Mouse (Mus musculus) heart, adult 2 months (tissue): ENCODE measurements at regions not wholly inside any gene's neighbourhood (a gene's known extent, or its start where the extent isn't known, plus 50 kb on each side); places are given as distances from the start of the nearest gene placed in this dataset.

Experiments used
- DNase-seq, 2 experiments: peaks; one replicate each; pipeline ENCODE4 v3.0.0; 2021
- H3K27ac ChIP-seq: fragments of 200-600 bp; 2 replicates; pipeline ENCODE4 v1.8.1; 2022
- H3K27me3 ChIP-seq: fragments of 200-500 bp; 2 replicates; pipeline ENCODE4 v1.6.1; 2012; ENCODE audit warnings: mild to moderate bottlenecking, low read length, inconsistent platforms, mixed read lengths; ENCODE audit not compliant: control insufficient read depth, insufficient read depth
- H3K36me3 ChIP-seq: fragments of 200-500 bp; 2 replicates; pipeline ENCODE4 v1.6.1; 2012; ENCODE audit warnings: low read length, inconsistent platforms; ENCODE audit not compliant: control insufficient read depth, insufficient read depth
- H3K4me1 ChIP-seq: fragments of 200-500 bp; 2 replicates; pipeline ENCODE4 v1.6.1; 2011; ENCODE audit warnings: low read length; ENCODE audit not compliant: control insufficient read depth, insufficient read depth
- H3K4me3 ChIP-seq: fragments of 200-600 bp; 2 replicates; pipeline ENCODE4 v1.8.1; 2022
- H3K79me2 ChIP-seq: fragments of 200-500 bp; replicated peaks from 2 replicates; pipeline ENCODE4 v1.6.1; 2012; ENCODE audit warnings: mild to moderate bottlenecking, inconsistent platforms, low read length, moderate library complexity, mixed read lengths; ENCODE audit not compliant: control insufficient read depth, insufficient read depth
- H3K9ac ChIP-seq: fragments of 200-500 bp; 2 replicates; pipeline ENCODE4 v1.6.1; 2012; ENCODE audit warnings: low read depth, mild to moderate bottlenecking, control low read depth, inconsistent platforms, low read length, mixed read lengths
- CTCF ChIP-seq: fragments of 200-600 bp; IDR thresholded peaks from 2 replicates; pipeline ENCODE4 v1.8.1; 2022; ENCODE audit warnings: antibody characterized with exemption, mild to moderate bottlenecking, moderate library complexity
- EP300 ChIP-seq: fragments of 200-500 bp; IDR thresholded peaks from 2 replicates; pipeline ENCODE4 v1.6.1; 2011; ENCODE audit warnings: low read depth, low read length, control low read depth; ENCODE audit not compliant: insufficient read depth
- POLR2A ChIP-seq: fragments of 200-500 bp; IDR thresholded peaks from 2 replicates; pipeline ENCODE4 v1.6.1; 2011; ENCODE audit warnings: mild to moderate bottlenecking, low read depth, low read length, control low read depth; ENCODE audit not compliant: insufficient read depth
- WGBS: fragments of 180-500 bp; shearing (Covaris S2); methylation state at CpG from one replicate; pipeline ENCODE4 v1.1.7; 2018; 5-methylcytosine and 5-hydroxymethylcytosine counted together
- intact Hi-C: fragments of 180-260 bp; cut with DNase I; formaldehyde crosslinking; loops from one replicate; pipeline ENCODE4 v1.15.1; 2025

- intact Hi-C loops = no loop called here
- DNase-seq = no peak
- WGBS = 49% methylated on average over 4 of the region's 4 CpGs
Measured at GRCm38 (mm10) chr1:77281741-77282140, 233.1 kb downstream of the Epha4 start.

GRCm38 (mm10) chr1:77298713-77299132 lies 216.2 kb downstream of the Epha4 start:
- TF ChIP-seq POLR2A = no peak
- TF ChIP-seq EP300 = no peak
- TF ChIP-seq CTCF = no peak
- WGBS = 57% methylated on average over 4 of the region's 4 CpGs

More at GRCm38 (mm10) chr1:77281741-77282140, 233.1 kb downstream of the Epha4 start:
- H3K4me1 ChIP-seq = no peaks in the 10 kb centered on the region
- H3K27ac ChIP-seq = no peak overlapping the region
- H3K79me2 ChIP-seq = no peaks in the 10 kb centered on the region
- H3K4me3 ChIP-seq = no peak overlapping the region
- TF ChIP-seq EP300 (no peak), POLR2A (no peak), CTCF (no peak)
- no peaks in the 10 kb centered on the region for H3K27me3 ChIP-seq
- no peak overlapping the region for H3K9ac ChIP-seq
- no peaks in the 10 kb centered on the region for H3K36me3 ChIP-seq

GRCm38 (mm10) chr1:77300806-77301205 lies 214.1 kb downstream of the Epha4 start:
- intact Hi-C loops = loop anchor here (10.0 kb wide), 1 partner anchor 214 kb away; the partner anchor contains the start of gene Epha4
- Histone ChIP-seq H3K9ac (no peak overlapping the region), H3K27me3 (no peaks in the 10 kb centered on the region), H3K27ac (no peak overlapping the region), H3K4me1 (peaks cover 1% of the 10 kb centered on the region), H3K79me2 (no peaks in the 10 kb centered on the region), H3K36me3 (no peaks in the 10 kb centered on the region), H3K4me3 (no peak overlapping the region)
- 25% methylated on average over 2 of the region's 2 CpGs for WGBS
- TF ChIP-seq POLR2A (no peak), CTCF (no peak)
- DNase-seq = peak in 1 of 2 experiments; percentile 14

More at GRCm38 (mm10) chr1:77298713-77299132, 216.2 kb downstream of the Epha4 start:
- Histone ChIP-seq H3K9ac (no peak overlapping the region), H3K36me3 (no peaks in the 10 kb centered on the region), H3K4me1 (peaks cover 1% of the 10 kb centered on the region), H3K79me2 (no peaks in the 10 kb centered on the region), H3K27ac (no peak overlapping the region), H3K4me3 (no peak overlapping the region), H3K27me3 (no peaks in the 10 kb centered on the region)
- DNase-seq = no peak
- intact Hi-C loops = no loop called here

DNA sequence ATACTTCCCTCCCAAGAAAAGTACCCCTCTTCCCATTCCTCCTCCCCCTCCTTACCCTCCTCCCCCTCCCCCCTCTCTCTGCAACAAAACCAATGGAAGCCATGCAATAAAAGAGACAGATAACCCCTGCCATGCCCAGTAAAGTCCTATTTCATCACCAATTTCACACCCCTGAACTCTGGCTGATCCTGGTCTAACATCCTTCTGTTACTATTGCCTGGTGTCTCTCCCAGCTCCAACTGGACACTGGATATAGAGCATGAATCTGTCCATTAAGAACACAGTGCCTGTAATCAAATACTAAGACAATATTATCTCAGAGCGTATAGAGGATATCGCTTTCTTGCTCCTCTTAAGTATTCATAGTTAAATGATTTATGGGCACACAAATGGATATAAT lies 210.1 kb downstream of the Epha4 start:
- Histone ChIP-seq H3K79me2 (no peaks in the 10 kb centered on the region), H3K27me3 (no peaks in the 10 kb centered on the region), H3K4me3 (no peak overlapping the region), H3K36me3 (no peaks in the 10 kb centered on the region), H3K4me1 (peaks cover 1% of the 10 kb centered on the region), H3K27ac (no peak overlapping the region), H3K9ac (no peak overlapping the region)
- TF ChIP-seq POLR2A (no peak), CTCF (no peak), EP300 (no peak)
- 96% methylated on average over 2 of the region's 2 CpGs for WGBS
- no peak for DNase-seq
- intact Hi-C loops = loop anchor here (5.0 to 10.0 kb wide), 2 partner anchors 102 to 210 kb away; partner anchors contain the start of gene Epha4

DNA sequence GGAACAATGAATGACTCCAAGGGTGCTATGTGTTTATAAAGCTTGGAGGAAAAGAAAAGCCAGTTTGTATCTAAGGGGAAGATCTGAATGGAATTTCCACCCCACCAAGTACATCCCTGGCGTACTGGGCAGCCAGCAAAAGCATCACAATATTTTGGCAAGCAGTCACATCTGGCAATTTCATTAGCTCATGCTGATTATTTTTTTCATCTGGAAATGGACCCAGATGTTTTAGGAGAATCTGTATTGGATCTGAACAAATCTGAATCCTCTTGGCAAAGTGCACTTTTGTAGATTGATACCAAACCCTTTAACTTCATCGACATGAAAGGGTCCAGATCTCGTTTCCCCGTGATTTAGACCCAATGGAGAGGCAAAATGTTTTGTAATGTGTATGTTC lies 207.1 kb downstream of the Epha4 start:
- Histone ChIP-seq H3K9ac (no peak overlapping the region), H3K4me3 (no peak overlapping the region), H3K4me1 (no peaks in the 10 kb centered on the region; the same call in 1 of the 2 replicates), H3K27me3 (no peaks in the 10 kb centered on the region), H3K79me2 (no peaks in the 10 kb centered on the region), H3K36me3 (no peaks in the 10 kb centered on the region), H3K27ac (no peak overlapping the region)
- intact Hi-C loops = loop anchor here (5.0 to 10.0 kb wide), 2 partner anchors 105 to 207 kb away; partner anchors contain the start of gene Epha4
- WGBS = 57% methylated on average over 4 of the region's 4 CpGs
- TF ChIP-seq EP300 (no peak), CTCF (no peak), POLR2A (no peak)
- DNase-seq = peak in 1 of 2 experiments; percentile 8

DNA sequence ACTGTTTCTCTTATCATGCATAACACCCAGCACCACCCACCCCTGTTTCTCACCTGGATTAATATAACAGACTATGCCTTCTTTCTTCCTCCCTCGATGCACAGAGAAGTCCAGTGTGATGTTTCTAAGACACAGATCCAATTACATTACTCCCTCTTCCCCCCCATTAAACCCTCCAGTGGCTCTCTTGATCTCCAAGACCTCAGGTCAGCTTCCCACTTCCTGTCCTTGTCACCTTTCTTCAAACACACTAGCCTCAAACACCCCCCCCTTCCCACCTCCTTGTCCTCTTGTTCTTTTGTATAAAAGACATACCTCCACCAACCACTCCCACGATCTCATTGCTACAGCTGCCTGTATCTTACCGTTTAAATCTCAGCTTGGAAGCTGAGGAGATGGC lies 201.8 kb downstream of the Epha4 start:
- no peaks in the 10 kb centered on the region for H3K4me1 ChIP-seq
- H3K9ac ChIP-seq = no peak overlapping the region
- no peak for DNase-seq
- no peak overlapping the region for H3K27ac ChIP-seq
- TF ChIP-seq CTCF (no peak), POLR2A (no peak), EP300 (no peak)
- H3K27me3 ChIP-seq = no peaks in the 10 kb centered on the region
- WGBS = 65% methylated on average over 3 of the region's 3 CpGs
- intact Hi-C loops = no loop called here
- no peak overlapping the region for H3K4me3 ChIP-seq
- no peaks in the 10 kb centered on the region for H3K79me2 ChIP-seq
- no peaks in the 10 kb centered on the region for H3K36me3 ChIP-seq
